Mouse (Mus musculus) C2C12 (cell line): ENCODE measurements at regions not wholly inside any gene's neighbourhood (a gene's known extent, or its start where the extent isn't known, plus 50 kb on each side); places are given as distances from the start of the nearest gene placed in this dataset.

Source experiments
- CEBPB ChIP-seq: IDR thresholded peaks from one replicate; pipeline ENCODE4 v1.6.1; 2011; ENCODE audit warnings: low read depth, mild to moderate bottlenecking, control low read depth, moderate library complexity
- CTCF ChIP-seq: IDR thresholded peaks from one replicate; pipeline ENCODE4 v1.5.1; 2011; ENCODE audit not compliant: control insufficient read depth, insufficient read depth, insufficient read length
- MAX ChIP-seq: IDR thresholded peaks from one replicate; pipeline ENCODE4 v1.6.1; 2011; ENCODE audit warnings: mild to moderate bottlenecking, control low read depth

DNA sequence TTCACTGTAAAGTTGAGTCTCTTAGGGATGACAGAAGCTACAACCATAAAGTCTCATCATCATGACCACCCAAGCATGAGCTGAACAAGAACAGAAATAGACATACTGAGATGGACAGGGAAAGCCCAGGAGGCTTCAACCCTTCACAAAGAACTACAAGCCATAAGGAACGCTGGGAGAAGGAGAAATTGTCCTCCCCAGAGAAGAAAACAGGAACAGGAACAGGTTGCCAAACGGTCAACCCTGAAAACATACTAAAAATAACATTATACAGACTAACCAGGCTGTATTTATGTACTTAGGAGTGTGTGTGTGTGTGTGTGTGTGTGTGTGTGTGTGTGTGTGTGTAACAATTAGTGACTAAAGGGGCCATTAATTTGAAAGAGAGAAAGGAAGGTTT is 178.6 kb downstream of the Calcrl start:
- no peak for TF ChIP-seq CTCF
- TF ChIP-seq CEBPB, result no peak
- TF ChIP-seq MAX, result no peak
